Mouse (Mus musculus) large intestine, adult 2 months (tissue): Measurements from ENCODE around the gene Atp1b3. TPM values are rescaled to one million over a fixed set of nuclear protein-coding genes. Genes with fewer than 3 reads are reported as not detected.
"Not testable (repeated sequence)": the region's sequence is repeated elsewhere in the genome, so short reads cannot be mapped to it uniquely, and the experiment has no call there.

Experiments
- DNase-seq: peaks from one replicate; pipeline ENCODE4 v3.0.0-alpha.2; 2012; ENCODE audit warnings: low read depth, low spot score
- WGBS: fragments of 180-500 bp; shearing (Covaris S2); methylation state at CpG from one replicate; pipeline ENCODE4 v1.1.7; 2018; 5-methylcytosine and 5-hydroxymethylcytosine counted together
- polyA plus RNA-seq: library from polyadenylated mRNA; depleted of rRNA; stranded (reverse); fragments of >200 nt; gene quantifications from 2 replicates; pipeline ENCODE4 v1.2.3, GENCODE M21; 2012

Gene Atp1b3
- polyA plus RNA-seq, 1 experiment = 35.4 TPM

DNA sequence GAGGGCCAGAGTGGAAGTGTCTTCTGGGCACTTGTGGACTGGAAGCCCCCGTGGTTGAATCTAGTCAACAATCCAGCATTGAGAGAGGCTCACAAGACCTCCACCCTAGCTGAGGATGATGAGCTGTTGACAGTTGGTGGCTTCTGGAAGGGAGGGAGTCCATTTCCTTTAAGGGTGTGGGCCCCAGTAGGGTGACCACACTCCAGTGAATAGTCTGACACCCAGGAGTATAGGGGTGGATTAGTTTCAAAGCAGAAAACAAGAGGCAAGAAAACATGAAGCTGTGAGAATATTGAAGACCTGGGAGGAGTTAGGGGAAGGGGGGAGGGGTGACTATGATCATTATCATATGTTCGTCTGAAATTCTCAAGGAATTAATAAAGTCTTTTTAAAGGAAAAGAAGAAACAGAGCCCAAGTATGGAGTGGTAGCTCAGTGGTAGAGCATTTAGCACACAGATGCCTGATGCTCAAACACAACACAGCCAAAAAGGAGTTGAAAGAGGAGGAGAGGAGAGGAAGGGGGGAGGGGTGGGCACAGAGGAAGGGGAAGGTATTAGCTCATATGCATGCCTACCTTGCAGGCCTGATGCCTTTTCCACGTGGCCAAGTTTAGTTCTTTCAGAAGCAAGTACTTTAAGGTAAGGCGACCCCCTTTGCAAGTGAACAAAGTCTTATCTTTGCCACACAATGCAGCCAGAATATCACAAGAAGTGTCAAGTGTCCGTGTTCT lies 5.6 kb upstream of the Atp1b3 start:
- no peak for DNase-seq
- WGBS = 67% methylated on average over 5 of the region's 5 CpGs

DNA sequence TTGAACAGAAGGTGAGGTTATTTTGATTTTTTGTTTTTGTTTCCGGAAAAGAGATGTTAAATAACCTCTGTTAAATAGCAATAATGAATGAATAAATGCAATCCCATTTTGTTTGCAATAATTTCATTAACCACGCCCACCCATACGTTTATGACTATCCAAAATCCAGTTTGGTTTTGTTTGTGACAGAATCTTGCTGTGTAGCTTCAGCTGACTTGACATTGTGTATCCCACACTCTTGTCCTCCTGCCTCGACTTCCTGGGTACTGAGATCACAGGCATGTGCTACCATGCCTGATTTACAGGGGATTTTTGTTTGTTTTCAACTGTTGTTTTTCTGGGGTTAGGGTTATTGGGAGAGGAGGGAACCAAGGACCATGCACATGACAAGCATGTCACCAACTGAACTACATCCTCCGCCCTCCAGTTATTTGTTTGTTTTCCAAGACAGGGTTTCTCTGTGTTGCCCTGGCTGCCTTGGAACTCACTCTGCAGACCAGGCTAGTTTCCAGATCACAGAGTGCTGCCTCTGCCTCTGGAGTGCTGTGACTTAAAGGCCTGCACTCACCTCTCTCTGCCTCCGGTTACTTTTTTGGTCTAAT lies 1.1 kb upstream of the Atp1b3 start:
- DNase-seq = no peak
- WGBS = 49% methylated on average over 6 of the region's 6 CpGs

DNA sequence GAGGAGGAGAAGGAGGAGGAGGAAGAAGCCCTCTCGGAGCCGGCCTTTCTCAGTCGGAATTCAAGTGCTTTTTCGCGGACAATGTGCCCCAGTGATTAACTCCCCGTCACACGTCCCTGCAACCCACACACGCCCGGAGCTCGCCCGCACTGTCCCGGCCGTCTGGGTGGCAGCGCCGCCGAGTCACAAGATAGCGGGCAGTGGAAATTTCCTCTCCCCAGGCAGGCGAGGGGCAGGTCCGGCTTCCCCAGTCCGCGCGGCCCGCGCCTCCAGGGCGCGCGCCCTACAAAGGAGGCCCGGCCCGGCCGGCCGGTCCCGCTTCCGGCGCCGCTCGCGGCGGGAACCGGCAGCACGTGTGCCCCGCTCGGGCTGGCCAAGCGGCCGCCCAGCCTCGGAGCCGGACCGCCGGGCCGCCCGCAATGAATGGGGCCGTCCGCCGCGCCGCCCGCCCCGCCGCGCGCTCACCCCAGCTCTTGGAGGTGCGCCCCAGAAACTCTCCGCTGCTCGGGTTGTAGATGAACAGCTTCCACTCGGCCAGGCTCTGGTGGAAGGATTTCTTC lies 581 bp downstream of the Atp1b3 start:
- DNase-seq = peak; percentile 32

DNA sequence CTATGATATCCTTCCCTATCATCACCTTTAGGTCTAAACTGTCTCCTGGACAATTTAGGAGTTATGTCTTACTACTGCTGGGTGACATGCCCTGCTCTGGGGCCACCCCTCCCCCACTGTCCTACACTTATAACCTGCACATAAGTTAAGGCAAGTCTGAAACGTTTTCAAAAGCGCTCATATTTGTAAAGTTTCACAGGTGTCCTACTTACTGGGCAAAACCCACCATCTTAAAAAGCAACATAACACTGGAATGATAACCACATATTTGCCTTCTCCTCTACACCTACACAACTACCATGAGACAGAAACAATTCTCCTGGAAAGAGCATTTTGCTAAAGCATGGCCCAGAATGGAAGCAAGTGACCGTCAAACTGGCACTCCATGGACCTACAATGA lies 4.2 kb downstream of the Atp1b3 start:
- whole genome bisulfite sequencing = 87% methylated on average over 3 of the region's 3 CpGs
- DNase-seq = no peak

More for the DNA sequence above, 581 bp downstream of the Atp1b3 start:
- WGBS = 1% methylated on average over 64 of the region's 64 CpGs

DNA sequence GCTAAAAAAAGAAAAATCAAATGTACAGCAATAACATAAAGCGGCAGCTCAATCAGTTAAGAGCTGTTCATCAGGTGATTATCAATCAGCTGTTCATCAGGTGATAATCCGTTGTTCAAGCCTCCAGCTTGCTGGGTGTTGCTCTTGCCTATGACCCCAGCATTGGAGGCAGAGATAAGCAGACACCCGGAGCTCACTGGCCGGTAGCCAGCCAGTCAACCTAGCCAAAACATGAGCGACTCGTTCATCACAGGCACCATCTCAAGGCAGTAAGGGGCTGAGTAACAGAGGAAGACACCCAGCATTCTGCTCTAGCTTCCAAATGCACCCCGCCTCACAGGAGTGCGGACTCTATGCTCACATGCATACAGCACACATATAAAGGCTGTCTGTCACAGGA lies 10.4 kb downstream of the Atp1b3 start:
- WGBS = 47% methylated on average over 8 of the region's 8 CpGs
- no peak for DNase-seq

DNA sequence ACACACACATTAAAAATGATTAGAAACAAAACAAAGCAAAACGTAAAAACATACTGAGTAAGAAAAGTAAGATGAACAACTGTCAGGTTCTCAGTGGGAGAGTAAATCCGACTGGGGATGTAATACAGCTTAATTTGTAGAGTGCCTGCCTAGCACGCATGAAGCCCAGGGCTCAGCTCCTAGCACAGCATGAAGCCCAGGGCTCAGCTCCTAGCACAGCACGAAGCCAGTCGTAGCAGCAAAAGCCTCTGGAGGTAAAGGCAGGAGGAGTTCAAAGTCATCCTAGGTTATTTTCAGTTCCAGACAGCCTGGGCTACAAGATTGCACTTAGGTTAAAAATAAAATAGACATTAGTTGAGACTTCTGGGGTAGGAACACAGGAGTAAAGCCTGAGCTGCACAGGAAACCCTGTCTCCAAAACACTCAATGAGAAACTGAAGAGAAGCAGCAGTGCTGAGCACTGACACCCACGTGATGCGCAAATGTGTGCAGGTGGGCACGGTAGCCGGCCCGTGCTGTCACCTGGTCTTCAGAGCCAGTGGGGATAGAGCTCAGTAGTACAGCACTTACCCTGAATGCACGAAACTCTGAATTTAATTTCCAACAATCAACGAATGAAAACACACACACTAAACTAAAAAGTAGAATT lies 11.0 kb downstream of the Atp1b3 start:
- 92% methylated on average over 12 of the region's 12 CpGs for WGBS
- no peak for DNase-seq

DNA sequence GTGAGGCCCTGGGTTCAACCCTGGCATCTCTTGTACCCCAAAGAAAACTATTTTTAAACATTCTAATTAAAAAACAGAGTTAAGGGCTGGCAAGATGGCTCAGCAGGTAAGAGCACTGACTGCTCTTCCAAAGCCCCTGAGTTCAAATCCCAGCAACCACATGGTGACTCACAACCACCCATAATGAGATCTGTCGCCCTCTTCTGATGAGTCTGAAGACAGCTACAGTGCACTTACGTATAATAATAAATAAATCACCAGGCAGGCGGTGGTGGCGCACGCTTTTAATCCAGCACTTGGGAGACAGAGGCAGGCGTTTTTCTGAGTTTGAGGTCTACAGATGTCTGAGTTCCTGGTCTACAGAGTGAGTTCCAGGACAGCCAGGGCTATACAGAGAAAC lies 12.5 kb downstream of the Atp1b3 start:
- DNase-seq = not testable (repeated sequence)
- 89% methylated on average over 6 of the region's 6 CpGs for WGBS

DNA sequence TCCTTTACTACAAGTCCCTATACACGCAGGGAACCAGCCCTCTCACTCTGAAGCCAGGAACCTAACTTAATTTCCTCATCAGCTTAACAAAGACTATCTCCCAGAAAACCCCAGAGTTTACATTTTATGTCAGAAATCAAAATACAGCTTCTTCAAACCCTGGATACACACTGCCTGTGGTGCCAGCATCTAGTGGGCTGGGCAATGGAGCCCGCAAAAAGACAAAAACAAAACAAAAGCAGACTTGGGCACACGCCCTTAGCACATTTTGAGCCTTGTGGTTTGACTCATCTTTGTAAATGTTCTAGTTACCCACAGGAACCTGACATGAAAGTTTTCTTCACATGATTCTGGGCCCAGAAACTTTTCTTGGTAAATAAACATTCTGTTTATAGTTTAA lies 13.8 kb downstream of the Atp1b3 start:
- 37% methylated on average over 3 of the region's 3 CpGs for WGBS
- DNase-seq = no peak

DNA sequence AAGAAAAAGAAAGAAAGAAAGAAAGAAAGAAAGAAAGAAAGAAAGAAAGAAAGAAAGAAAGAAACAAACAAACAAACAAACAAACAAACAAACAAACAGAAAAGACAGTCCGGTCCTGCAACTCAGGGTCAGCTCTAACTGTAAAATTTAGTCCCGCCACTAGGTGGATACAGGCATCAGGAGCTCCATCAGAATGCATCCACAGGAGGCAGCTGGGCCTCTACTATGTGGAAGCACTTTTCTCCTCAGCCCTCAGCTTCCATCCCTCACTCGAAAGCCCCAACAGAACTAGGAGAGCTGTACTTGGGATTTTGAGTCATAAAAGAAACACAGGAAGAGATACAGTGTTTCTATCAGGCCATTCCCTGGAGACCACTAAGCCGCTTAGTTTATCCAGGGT lies 14.2 kb downstream of the Atp1b3 start:
- no peak for DNase-seq
- 31% methylated on average over 4 of the region's 4 CpGs for WGBS

DNA sequence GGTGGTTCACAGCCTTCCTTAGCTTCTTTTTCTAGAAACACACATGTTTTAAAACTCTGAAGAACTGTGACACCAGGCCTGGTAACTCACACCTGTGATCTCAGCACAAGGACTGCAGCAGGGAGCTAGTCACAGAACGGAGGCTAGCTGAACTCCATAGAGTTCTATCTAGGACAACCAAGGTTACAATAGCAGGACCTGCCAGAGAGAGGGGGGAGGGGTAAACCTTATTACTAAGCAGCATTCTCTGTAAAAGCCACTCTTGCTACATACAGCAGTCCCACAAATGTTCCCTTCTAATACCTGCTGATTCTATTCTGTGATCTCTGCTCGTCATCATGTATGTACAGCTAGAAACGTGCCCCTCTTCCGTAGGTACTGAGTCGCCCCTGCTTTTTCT lies 15.4 kb downstream of the Atp1b3 start:
- 85% methylated on average over 5 of the region's 5 CpGs for WGBS

DNA sequence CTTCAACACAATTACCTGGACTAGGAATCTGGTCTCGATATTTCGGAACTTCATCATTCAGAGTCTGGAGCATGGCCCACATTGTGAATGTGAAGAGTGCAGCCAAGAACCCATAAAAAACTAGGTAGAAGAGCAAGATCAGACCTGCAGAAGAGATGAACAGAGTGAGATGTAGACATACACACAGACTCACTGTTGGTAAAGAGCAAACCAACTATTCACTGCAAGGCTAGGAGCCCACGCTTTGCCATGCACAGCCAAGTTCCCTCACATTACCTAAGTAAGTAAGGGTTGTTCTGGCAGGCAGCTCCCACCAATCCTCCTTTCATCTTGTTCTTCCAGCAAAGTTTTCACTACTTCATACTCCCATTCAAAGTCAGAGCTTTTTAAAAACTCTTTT lies 18.5 kb downstream of the Atp1b3 start:
- DNase-seq = no peak
- 89% methylated on average over 3 of the region's 3 CpGs for WGBS

More for the DNA sequence above, 15.4 kb downstream of the Atp1b3 start:
- DNase-seq = no peak

DNA sequence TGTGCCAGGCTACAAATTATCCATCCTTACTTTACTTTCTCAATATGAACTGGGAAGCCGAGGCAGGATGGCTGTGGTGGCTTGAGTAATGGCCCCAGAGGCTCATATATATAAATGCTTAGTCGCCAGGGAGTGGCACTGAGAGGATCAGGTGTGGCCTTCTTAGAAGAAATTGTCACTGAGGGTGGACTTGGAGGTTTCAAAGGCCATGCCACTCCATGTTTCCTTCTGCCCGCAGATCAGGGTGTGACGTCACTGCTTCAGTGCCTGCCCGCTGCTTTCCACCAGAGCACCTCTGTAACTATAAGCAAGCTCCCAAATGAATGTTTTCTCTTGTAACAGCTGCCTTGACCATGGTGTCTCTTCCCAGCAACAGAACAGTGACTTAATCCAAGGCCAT lies 33.1 kb downstream of the Atp1b3 start:
- 57% methylated on average over 5 of the region's 5 CpGs for WGBS
- DNase-seq = no peak

DNA sequence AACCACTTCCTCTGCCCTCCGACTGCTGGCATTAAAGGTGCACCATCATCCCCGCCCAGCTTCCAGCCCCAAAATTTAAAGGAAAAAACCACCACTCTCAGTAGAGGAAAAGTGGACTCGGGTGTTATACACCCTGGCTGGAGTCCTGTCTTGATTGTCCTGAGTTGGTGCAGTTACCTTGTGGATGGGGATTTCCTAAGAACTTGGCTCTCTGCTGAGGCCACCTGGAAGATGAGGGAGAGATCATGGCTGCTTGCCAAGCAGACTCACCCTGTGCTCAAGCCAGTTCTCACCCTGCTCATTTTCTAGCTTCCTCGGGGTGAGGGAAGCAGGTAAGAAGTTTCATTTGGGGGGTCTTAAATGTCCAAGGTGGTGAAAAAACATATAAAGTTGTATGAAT lies 36.0 kb downstream of the Atp1b3 start:
- no peak for DNase-seq
- WGBS = 37% methylated on average over 4 of the region's 4 CpGs

DNA sequence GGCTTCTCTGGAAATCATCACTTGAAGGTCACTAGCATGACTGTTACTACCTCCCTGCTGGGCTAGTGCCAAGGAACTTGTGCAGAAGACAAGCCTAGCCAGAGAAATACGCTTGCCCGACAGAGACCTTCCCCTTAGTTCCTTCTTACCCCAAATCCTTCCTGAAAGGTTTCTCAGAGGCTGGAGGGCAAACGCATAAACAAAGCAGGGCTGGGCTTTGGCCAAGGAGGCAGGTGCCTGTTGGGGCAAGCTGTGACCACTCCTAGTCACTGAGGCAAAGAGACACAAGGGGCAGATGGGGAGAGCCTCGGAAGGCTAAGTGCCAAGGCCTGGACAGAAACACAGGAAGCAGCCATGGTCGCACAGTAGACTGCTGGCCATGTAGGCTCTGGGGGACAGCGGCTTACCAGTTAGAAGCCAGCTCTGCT lies 37.7 kb downstream of the Atp1b3 start:
- no peak for DNase-seq
- 34% methylated on average over 6 of the region's 6 CpGs for WGBS

DNA sequence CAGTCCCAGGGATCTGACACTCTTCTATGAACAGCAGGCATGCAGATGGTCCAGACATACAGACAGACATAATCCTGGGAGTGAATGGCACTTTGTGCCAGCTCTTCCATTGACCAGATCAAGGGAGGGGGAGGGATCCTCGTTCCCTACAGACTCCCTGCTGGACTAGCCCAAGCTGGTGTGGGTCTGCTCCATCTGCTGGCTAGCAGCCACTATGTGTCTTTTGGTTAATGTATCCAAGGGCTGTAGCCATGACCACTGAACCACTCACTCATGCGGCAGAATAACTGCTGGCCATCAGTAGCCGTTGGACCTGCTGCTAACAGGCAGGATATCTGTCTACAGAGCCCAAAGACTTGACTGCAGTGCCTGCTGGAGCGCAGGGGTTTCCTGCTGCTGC lies 39.7 kb downstream of the Atp1b3 start:
- WGBS = 78% methylated on average over 4 of the region's 4 CpGs
- DNase-seq = no peak

DNA sequence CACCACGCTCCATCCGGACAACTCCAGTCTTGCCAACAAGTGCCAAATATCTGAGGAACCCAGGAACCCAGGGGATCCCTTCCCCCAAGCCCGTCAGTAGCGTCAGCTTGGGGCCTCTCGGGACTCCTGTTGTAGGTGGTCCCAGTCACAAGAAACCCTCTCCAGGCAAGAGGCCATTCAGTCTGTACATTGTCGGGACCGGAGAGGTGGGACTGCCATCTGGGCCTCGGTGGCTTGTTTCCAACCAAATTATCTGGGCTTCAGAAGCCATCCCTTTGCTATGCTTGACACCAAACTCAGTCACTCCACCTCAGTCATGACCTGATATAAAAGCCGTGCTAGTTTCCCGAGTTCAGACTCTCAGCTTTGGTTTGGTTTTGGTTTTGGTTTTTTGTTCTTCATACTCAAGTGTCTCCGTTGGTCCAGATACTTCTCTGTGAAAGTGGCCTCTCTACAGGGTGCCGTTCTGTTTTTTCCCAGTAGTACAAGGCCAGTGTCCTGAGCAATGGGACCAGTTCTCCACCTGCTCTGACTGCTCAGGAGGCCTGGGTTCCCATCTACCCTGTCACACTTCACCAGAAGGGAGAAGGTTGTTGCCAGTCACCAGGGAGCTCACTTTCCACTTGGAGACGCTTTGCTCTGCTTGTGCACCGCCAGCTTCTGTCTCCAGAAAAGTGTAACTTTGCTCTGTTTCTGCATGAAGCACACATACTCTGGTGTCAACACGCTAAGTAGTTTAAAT lies 41.7 kb downstream of the Atp1b3 start:
- DNase-seq = no peak
- WGBS = 91% methylated on average over 15 of the region's 15 CpGs

DNA sequence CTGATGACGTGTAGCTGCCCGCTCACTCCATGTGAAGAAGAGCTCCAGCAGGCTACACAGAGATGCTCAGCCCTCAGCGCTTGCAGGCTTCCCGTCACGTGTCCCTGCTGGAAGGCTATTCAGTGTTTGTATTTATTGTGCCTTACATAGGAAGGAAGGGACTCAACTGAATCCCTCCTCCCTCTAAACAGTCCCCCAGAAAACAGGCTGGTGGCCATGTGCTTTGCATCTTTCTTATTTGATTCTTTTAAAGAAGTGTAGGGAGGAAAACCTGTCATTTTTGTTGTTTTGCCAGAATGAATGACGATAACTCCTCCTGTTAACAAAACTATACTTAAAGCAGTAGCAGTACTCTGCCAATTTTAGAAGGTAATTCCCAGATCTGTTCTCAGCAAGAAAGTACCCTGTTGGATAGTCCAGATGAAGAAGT lies 43.7 kb downstream of the Atp1b3 start:
- WGBS = 92% methylated on average over 6 of the region's 6 CpGs
- DNase-seq = no peak

DNA sequence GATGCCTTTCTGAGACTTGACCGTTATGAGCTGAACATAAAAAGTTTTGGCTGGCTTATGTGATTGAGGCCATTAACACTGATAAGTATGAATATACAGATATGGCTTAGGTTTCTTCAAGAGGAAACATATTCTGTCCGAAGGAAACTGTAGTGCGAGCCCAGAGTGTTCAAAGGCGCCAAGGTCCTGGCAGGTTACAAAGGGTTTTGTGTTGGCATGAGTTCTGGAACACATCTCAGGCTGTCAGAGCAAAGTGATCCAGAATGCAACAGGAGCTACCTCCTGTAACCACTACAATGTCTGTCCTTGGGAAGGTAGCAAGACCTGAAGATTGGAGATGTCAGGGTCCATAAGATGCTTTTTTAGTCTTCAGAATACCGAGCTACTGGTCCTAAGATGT lies 44.9 kb downstream of the Atp1b3 start:
- WGBS = 92% methylated on average over 5 of the region's 5 CpGs
- no peak for DNase-seq

DNA sequence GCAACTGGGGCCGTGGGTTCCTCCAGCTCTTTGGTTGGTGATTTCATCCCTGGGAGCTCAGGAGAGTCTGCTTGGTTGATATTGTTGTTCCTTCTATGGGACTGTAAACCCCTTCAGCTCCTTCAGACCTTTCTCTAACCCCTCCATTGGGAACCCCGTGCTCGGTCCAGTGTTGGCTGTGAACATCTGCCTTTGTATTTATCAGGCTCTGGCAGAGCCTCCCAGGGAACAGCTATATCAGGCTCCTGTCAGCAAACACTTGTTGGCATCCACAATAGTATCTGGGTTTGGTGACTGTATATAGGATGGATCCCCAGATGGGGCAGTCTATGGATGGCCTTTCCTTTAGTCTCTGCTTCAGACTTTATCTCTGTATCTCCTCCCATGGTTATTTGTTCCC lies 52.2 kb downstream of the Atp1b3 start:
- 97% methylated on average over 3 of the region's 3 CpGs for WGBS
- no peak for DNase-seq

DNA sequence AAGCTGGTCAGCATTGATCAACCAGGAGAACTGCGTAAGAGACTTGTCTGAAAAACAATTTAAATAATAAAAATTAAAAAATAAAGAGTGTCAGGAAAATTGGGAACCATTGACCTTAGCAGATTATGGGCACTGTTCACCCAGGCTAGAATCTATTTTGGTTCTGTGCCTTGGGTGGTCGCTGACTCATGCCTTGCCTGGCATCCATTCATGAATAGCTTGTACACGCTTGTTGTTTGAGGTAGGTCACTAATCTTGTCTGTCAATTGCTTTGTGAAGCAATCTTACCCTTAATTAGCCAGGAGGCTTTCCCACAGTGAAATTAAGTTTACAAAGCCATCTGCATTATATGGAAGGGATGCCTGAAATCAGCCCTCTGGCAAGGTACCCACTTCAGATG lies 55.4 kb downstream of the Atp1b3 start:
- no peak for DNase-seq
- 78% methylated on average over 3 of the region's 3 CpGs for WGBS
